Comparison of ENCODE assay signal across 14 mouse cellular contexts in genomic region chr17:88552556-88552955, GRCm38 (mm10). TPM values are rescaled to one million over a fixed set of nuclear protein-coding genes. Genes with fewer than 3 reads are reported as not detected.
DNase-seq lines count a peak whose midpoint lies in the region; ATAC-seq and TF ChIP-seq lines count a peak whose summit lies in the region.
"Had no signal": no experiment of that assay in that cellular context is flagged by ENCODE, and none has a peak within 500 bp of the region (broad histone marks: within the 10 kb centered on the region; RNA-seq: fewer than 3 reads in every experiment).

No protein-coding gene starts in this region.

- TF ChIP-seq POLR2A in lung, adult 2 months (IDR thresholded peaks at IDR 0.05; ENCODE audit: borderline replicate concordance, extremely low read depth, low read depth, low read length) = no peak

- TF ChIP-seq EP300 in liver, postnatal 0 days (IDR thresholded peaks at IDR 0.05; ENCODE audit: low read depth) = no peak

- H3K27ac ChIP-seq in heart, embryonic 12.5 days (ENCODE audit: poor library complexity, severe bottlenecking) = no peak overlapping the region
- no peak overlapping the region for H3K27ac ChIP-seq in heart, embryonic 11.5 days (ENCODE audit: low read depth, low read length)
- H3K27ac ChIP-seq in lung, embryonic 14.5 days (ENCODE audit: low read depth) = no peak overlapping the region
- peak overlapping the region; percentile 72 for H3K27ac ChIP-seq in liver, postnatal 0 days (ENCODE audit: low read depth)
- H3K27ac ChIP-seq: midbrain, embryonic 13.5 days had no signal

- peaks cover 41% of the 10 kb centered on the region for H3K36me3 ChIP-seq in heart, embryonic 12.5 days
- H3K36me3 ChIP-seq in heart, embryonic 11.5 days (ENCODE audit: control insufficient read depth, insufficient read depth, low read length) = 0 out of 2 replicates have a peak, but pooled peaks cover 6% of the 10 kb centered on the region
- peaks cover 44% of the 10 kb centered on the region for H3K36me3 ChIP-seq in lung, embryonic 14.5 days (ENCODE audit: insufficient read depth)
- H3K36me3 ChIP-seq in liver, postnatal 0 days (replicated peaks; ENCODE audit: insufficient read depth, low read length) = peaks cover 25% of the 10 kb centered on the region

- TF ChIP-seq CTCF in lung, embryonic 14.5 days (IDR thresholded peaks at IDR 0.05; ENCODE audit: low read depth) = no peak
- no peak for TF ChIP-seq CTCF in liver, postnatal 0 days (IDR thresholded peaks at IDR 0.05; ENCODE audit: low read depth)
- TF ChIP-seq CTCF in lung, adult 2 months (IDR thresholded peaks at IDR 0.05; ENCODE audit: insufficient read depth, low read length) = no peak

- no peaks in the 10 kb centered on the region for H3K27me3 ChIP-seq in heart, embryonic 12.5 days (replicated peaks)
- H3K27me3 ChIP-seq in heart, embryonic 11.5 days (ENCODE audit: control insufficient read depth, insufficient read depth, low read length) = no peaks in the 10 kb centered on the region
- H3K27me3 ChIP-seq in lung, embryonic 14.5 days (ENCODE audit: insufficient read depth, low read length) = no peaks in the 10 kb centered on the region
- no peaks in the 10 kb centered on the region for H3K27me3 ChIP-seq in liver, postnatal 0 days (ENCODE audit: insufficient read depth, low read length)
- H3K27me3 ChIP-seq: midbrain, embryonic 13.5 days had no signal

- H3K9ac ChIP-seq in heart, embryonic 12.5 days = 0 out of 2 replicates have a peak overlapping the region, but pooled peaks have one; percentile 6
- H3K9ac ChIP-seq in heart, embryonic 11.5 days (ENCODE audit: low read depth, low read length) = no peak overlapping the region
- no peak overlapping the region for H3K9ac ChIP-seq in lung, embryonic 14.5 days
- H3K9ac ChIP-seq in liver, postnatal 0 days (replicated peaks) = no peak overlapping the region
- H3K9ac ChIP-seq: midbrain, embryonic 13.5 days had no signal

- H3K4me2 ChIP-seq in heart, embryonic 12.5 days = no peak overlapping the region
- no peak overlapping the region for H3K4me2 ChIP-seq in heart, embryonic 11.5 days
- no peak overlapping the region for H3K4me2 ChIP-seq in lung, embryonic 14.5 days
- no peak overlapping the region for H3K4me2 ChIP-seq in liver, postnatal 0 days (ENCODE audit: low read depth, low read length)
- H3K4me2 ChIP-seq: midbrain, embryonic 13.5 days had no signal

- DNase-seq in lung, embryonic 14.5 days = no peak
- DNase-seq in lung, postnatal 4 days = no peak
- DNase-seq in embryo, embryonic 11 days = peak; percentile 30
- DNase-seq in liver, postnatal 0 days = no peak
- no peak for DNase-seq in lung, adult 2 months
- DNase-seq in gastrocnemius, adult 18-20 months (ENCODE audit: low spot score) = no peak
- DNase-seq: adrenal gland, postnatal 36 days; cerebellum, adult 9-10 months; gastrocnemius, postnatal 36 days had no signal

- ATAC-seq in heart, embryonic 12.5 days (ENCODE audit: insufficient number of reproducible peaks, low FRiP score) = no peak
- no peak for ATAC-seq in heart, embryonic 11.5 days (replicated peaks; ENCODE audit: insufficient number of reproducible peaks, low FRiP score, low TSS enrichment)
- ATAC-seq in lung, embryonic 14.5 days (ENCODE audit: insufficient read depth) = peak; percentile 3; the same call in 1 of the 2 replicates
- no peak for ATAC-seq in liver, postnatal 0 days
- ATAC-seq: midbrain, embryonic 13.5 days had no signal

- no peaks in the 10 kb centered on the region for H3K9me3 ChIP-seq in heart, embryonic 12.5 days (replicated peaks)
- H3K9me3 ChIP-seq in heart, embryonic 11.5 days (replicated peaks; ENCODE audit: control insufficient read depth, low read length) = no peaks in the 10 kb centered on the region
- no peaks in the 10 kb centered on the region for H3K9me3 ChIP-seq in lung, embryonic 14.5 days (ENCODE audit: low read depth, low read length)
- no peaks in the 10 kb centered on the region for H3K9me3 ChIP-seq in liver, postnatal 0 days (ENCODE audit: low read length)
- H3K9me3 ChIP-seq: midbrain, embryonic 13.5 days had no signal

- 28% methylated on average over 6 of the region's 6 CpGs for WGBS in heart, embryonic 12.5 days
- 23% methylated on average over 6 of the region's 6 CpGs for WGBS in heart, embryonic 11.5 days (ENCODE audit: insufficient replicate concordance)
- WGBS in lung, embryonic 14.5 days = 18% methylated on average over 6 of the region's 6 CpGs
- 39% methylated on average over 6 of the region's 6 CpGs for WGBS in liver, postnatal 0 days (ENCODE audit: insufficient replicate concordance)
- WGBS in lung, adult 2 months = 56% methylated on average over 6 of the region's 6 CpGs

- peaks cover 29% of the 10 kb centered on the region for H3K4me1 ChIP-seq in heart, embryonic 12.5 days (replicated peaks)
- H3K4me1 ChIP-seq in heart, embryonic 11.5 days (ENCODE audit: control insufficient read depth, insufficient read depth, low read length) = peaks cover 6% of the 10 kb centered on the region
- no peaks in the 10 kb centered on the region for H3K4me1 ChIP-seq in lung, embryonic 14.5 days (ENCODE audit: insufficient read depth)
- peaks cover 24% of the 10 kb centered on the region for H3K4me1 ChIP-seq in liver, postnatal 0 days (ENCODE audit: insufficient read depth)
- H3K4me1 ChIP-seq in lung, adult 2 months (ENCODE audit: control insufficient read depth, insufficient read depth, low read length) = no peaks in the 10 kb centered on the region; the same call in 1 of the 2 replicates

- no peak overlapping the region for H3K4me3 ChIP-seq in heart, embryonic 12.5 days
- no peak overlapping the region for H3K4me3 ChIP-seq in heart, embryonic 11.5 days (ENCODE audit: low read depth, low read length)
- H3K4me3 ChIP-seq in lung, embryonic 14.5 days (ENCODE audit: low read depth, low read length) = no peak overlapping the region
- no peak overlapping the region for H3K4me3 ChIP-seq in liver, postnatal 0 days (ENCODE audit: low read depth, low read length)
- H3K4me3 ChIP-seq in lung, adult 2 months (replicated peaks; ENCODE audit: extremely low read depth, low read depth, low read length) = no peak overlapping the region
- H3K4me3 ChIP-seq: erythroblast, embryonic 14.5 days; midbrain, embryonic 13.5 days had no signal

RNA-seq across cellular contexts. Expression of gene Ppp1r21, which starts 22.6 kb away (rescaled TPM):
- polyA plus RNA-seq in heart, embryonic 12.5 days (2016; fragmentation: Nextera tagmentation; extraction: Ambion mirVana) = 12.4 and 16.1 TPM in 2 replicates
- 15.9 and 16.8 TPM in 2 replicates for polyA plus RNA-seq in heart, embryonic 11.5 days (2014; fragmentation: Nextera tagmentation; extraction: Ambion mirVana)
- 26.4 and 28.7 TPM in 2 replicates for polyA plus RNA-seq in lung, embryonic 14.5 days (2014; fragmentation: Nextera tagmentation; extraction: Ambion mirVana)
- polyA plus RNA-seq in liver, postnatal 0 days (2015; fragmentation: Nextera tagmentation; extraction: Ambion mirVana) = 9.0 TPM in 2 replicates
- 22.8 and 31.2 TPM in 2 replicates for polyA plus RNA-seq in lung, adult 2 months (2012; rRNA removed)
- total RNA-seq in gastrocnemius, adult 18-20 months (2021) = 1 to 10 TPM; 6.2 TPM

RNA-seq across cellular contexts. Expression of gene Ston1, which starts 44.9 kb away (rescaled TPM):
- 5.4 and 8.4 TPM in 2 replicates for polyA plus RNA-seq in heart, embryonic 12.5 days (2016; fragmentation: Nextera tagmentation; extraction: Ambion mirVana)
- 6.9 and 11.1 TPM in 2 replicates for polyA plus RNA-seq in heart, embryonic 11.5 days (2014; fragmentation: Nextera tagmentation; extraction: Ambion mirVana)
- polyA plus RNA-seq in lung, embryonic 14.5 days (2014; fragmentation: Nextera tagmentation; extraction: Ambion mirVana) = 11.0 and 11.7 TPM in 2 replicates
- polyA plus RNA-seq in liver, postnatal 0 days (2015; fragmentation: Nextera tagmentation; extraction: Ambion mirVana) = 0.70 and 0.99 TPM in 2 replicates
- 41.0 and 43.1 TPM in 2 replicates for polyA plus RNA-seq in lung, adult 2 months (2012; rRNA removed)
- total RNA-seq in gastrocnemius, adult 18-20 months (2021) = 1 to 10 TPM; 5.1 to 6.2 TPM
- total RNA-seq: hematopoietic stem cell, adult 5-6 weeks had no signal
- polyA plus RNA-seq: erythroblast, embryonic 14.5 days had no signal
